Mouse (Mus musculus): ENCODE data around the gene Rabepk. TPM values are rescaled to one million over a fixed set of nuclear protein-coding genes. Genes with fewer than 3 reads are reported as not detected.
"Not testable (repeated sequence)": the region's sequence is repeated elsewhere in the genome, so short reads cannot be mapped to it uniquely, and the experiment has no call there.

Gene Rabepk
- polyA plus RNA-seq (2015; fragmentation: Nextera tagmentation; extraction: Ambion mirVana), result 33.4 and 40.6 TPM in 2 replicates

DNA sequence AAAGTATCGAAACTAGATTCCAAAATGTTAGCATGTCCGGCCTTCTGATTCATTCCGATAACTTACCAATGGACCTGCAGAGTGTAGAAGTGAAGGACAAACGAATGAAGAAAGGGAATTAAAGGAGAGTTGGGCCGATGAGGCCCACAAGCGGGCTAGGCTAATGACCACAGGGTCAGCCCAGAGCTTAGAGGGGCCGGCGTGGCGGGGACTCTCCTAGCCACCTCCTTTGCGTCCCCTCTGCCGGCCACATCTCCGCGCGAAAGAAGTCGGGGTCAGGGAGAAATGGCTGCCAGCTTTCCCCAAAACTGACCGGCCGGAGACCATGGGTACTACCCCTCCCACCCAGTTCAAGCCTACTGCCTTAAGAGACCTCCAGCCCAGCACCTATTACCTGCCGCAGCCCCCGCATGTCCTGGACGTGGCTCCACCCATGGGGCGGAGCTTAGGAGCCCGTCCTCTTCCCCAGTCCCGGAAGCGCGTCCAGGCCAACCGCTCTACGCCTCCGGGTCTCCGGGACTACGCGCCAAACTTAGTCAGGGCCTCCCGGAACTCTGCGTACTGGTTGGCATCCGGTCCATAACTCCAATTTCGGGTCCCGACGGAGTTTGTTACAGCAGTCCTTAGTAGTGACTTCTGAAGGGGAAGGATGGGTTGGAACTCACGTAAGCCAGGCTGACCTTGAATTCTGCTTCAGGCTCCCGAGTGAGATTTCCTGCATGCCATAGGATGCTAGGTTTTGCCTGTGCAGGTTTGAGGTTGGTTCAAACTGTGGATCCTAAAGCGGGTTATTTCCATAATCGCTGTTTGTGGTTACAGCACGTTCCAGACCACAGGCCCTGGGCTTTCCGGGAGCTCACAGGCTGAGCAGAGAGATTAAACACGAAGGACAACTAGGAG lies at the start of gene Rabepk:
Rabepk (minus strand) TSS at position 556 of the 900 bp plus-strand sequence.
- Histone ChIP-seq H3K27ac (ENCODE audit: low read length) (peak within 1 kb of the TSS; percentile 88), H3K4me1 (ENCODE audit: control insufficient read depth, insufficient read depth, low read length) (peaks cover 18% of the 10 kb centered on the region), H3K9ac (ENCODE audit: low read length) (peak within 1 kb of the TSS; percentile 87), H3K27me3 (ENCODE audit: control insufficient read depth, insufficient read depth, low read length) (no peaks in the 10 kb centered on the region), H3K4me2 (ENCODE audit: low read depth, low read length) (peak within 1 kb of the TSS; percentile 78), H3K36me3 (ENCODE audit: control insufficient read depth, insufficient read depth, low read length) (no peaks in the 10 kb centered on the region), H3K4me3 (replicated peaks; ENCODE audit: low read length) (peak within 1 kb of the TSS; percentile 82), H3K9me3 (replicated peaks; ENCODE audit: control insufficient read depth, low read length) (no peaks in the 10 kb centered on the region)
- ATAC-seq (ENCODE audit: insufficient read depth, low FRiP score), result peak; percentile 86
- WGBS, result 2% methylated on average over 44 of the region's 44 CpGs

- Histone ChIP-seq H3K27me3 (ENCODE audit: control insufficient read depth, insufficient read depth, low read length) (no peaks in the 10 kb centered on the region), H3K4me2 (ENCODE audit: low read depth, low read length) (no peak overlapping the region), H3K9me3 (replicated peaks; ENCODE audit: control insufficient read depth, low read length) (no peaks in the 10 kb centered on the region), H3K27ac (ENCODE audit: low read length) (no peak overlapping the region), H3K4me1 (ENCODE audit: control insufficient read depth, insufficient read depth, low read length) (no peaks in the 10 kb centered on the region), H3K4me3 (replicated peaks; ENCODE audit: low read length) (no peak overlapping the region), H3K36me3 (ENCODE audit: control insufficient read depth, insufficient read depth, low read length) (no peaks in the 10 kb centered on the region; the same call in 1 of the 2 replicates), H3K9ac (ENCODE audit: low read length) (no peak overlapping the region)
- 88% methylated on average over 1 of the region's 1 CpGs for WGBS
- no peak for ATAC-seq (ENCODE audit: insufficient read depth, low FRiP score)
Measured at GRCm38 (mm10) chr2:34847702-34848101, 48.0 kb upstream of the Rabepk start.

DNA sequence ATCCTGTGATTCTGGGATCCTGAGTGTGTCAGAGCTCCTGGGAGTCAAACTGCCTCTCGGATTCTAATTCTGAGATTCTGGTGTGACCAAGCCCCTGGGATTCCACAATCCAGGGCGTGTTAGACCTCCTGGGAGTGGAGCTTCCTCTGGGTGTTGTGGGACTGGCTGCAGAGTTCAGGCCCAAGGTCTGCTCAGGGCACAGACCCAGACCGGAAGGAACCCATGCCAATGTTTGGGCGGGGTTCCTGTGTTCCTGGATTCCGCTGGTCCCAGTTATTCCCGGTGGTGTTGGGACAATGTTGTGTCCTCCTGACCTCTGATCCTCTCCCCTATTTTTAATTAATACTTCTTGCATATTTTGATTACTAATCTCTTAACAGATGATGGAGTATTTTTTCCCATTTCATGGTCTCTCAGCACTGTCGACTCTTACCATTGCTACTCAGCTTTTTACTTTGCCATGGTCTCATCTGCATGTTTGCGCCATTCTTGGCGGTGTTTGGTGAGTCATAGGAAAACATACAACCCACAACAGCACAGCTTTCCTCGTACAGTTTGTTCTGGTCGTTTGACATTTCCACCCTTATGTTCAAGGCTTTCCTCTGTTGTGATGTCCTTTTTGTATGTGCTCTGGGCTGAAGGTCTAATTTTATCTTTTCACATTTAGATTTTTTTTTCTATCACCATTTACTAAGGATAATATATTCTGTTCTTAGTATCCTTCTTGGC lies 43.7 kb upstream of the Rabepk start:
- no peak for ATAC-seq (ENCODE audit: insufficient read depth, low FRiP score)
- Histone ChIP-seq H3K36me3 (ENCODE audit: control insufficient read depth, insufficient read depth, low read length) (no peaks in the 10 kb centered on the region), H3K9me3 (replicated peaks; ENCODE audit: control insufficient read depth, low read length) (no peaks in the 10 kb centered on the region), H3K4me2 (ENCODE audit: low read depth, low read length) (no peak overlapping the region), H3K4me1 (ENCODE audit: control insufficient read depth, insufficient read depth, low read length) (no peaks in the 10 kb centered on the region), H3K4me3 (replicated peaks; ENCODE audit: low read length) (no peak overlapping the region), H3K27ac (ENCODE audit: low read length) (no peak overlapping the region), H3K9ac (ENCODE audit: low read length) (no peak overlapping the region), H3K27me3 (ENCODE audit: control insufficient read depth, insufficient read depth, low read length) (no peaks in the 10 kb centered on the region)
- WGBS, result 78% methylated on average over 11 of the region's 11 CpGs

DNA sequence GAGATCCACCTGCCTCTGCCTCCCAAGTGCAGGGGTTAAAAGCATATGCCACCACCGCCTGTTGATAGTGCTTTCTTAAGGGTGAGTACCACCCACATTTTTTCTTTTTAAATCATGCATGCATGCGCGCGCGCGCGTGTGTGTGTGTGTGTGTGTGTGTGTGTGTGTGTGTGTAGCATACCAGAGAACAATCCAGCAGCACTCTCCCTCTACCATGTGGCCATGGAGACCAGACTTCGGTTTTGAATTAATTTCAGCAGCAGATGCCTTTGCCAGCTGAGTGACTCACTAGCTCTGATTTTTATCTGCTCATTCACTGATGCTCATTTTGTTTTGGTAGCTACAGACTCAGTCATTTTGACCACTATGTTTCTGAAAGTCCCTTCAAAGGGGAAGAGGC lies 42.0 kb upstream of the Rabepk start:
- ATAC-seq (ENCODE audit: insufficient read depth, low FRiP score), result no peak
- Histone ChIP-seq H3K36me3 (ENCODE audit: control insufficient read depth, insufficient read depth, low read length) (no peaks in the 10 kb centered on the region), H3K4me1 (ENCODE audit: control insufficient read depth, insufficient read depth, low read length) (no peaks in the 10 kb centered on the region), H3K27me3 (ENCODE audit: control insufficient read depth, insufficient read depth, low read length) (no peaks in the 10 kb centered on the region), H3K27ac (ENCODE audit: low read length) (no peak overlapping the region), H3K4me2 (ENCODE audit: low read depth, low read length) (no peak overlapping the region), H3K9ac (ENCODE audit: low read length) (no peak overlapping the region), H3K4me3 (replicated peaks; ENCODE audit: low read length) (no peak overlapping the region), H3K9me3 (replicated peaks; ENCODE audit: control insufficient read depth, low read length) (no peaks in the 10 kb centered on the region)
- WGBS, result 87% methylated on average over 8 of the region's 8 CpGs

- H3K27ac ChIP-seq (ENCODE audit: low read length); ATAC-seq (ENCODE audit: insufficient read depth, low FRiP score); H3K4me1 ChIP-seq (ENCODE audit: control insufficient read depth, insufficient read depth, low read length); H3K4me3 ChIP-seq (replicated peaks; ENCODE audit: low read length); H3K27me3 ChIP-seq (ENCODE audit: control insufficient read depth, insufficient read depth, low read length); H3K9ac ChIP-seq (ENCODE audit: low read length); H3K4me2 ChIP-seq (ENCODE audit: low read depth, low read length); H3K36me3 ChIP-seq (ENCODE audit: control insufficient read depth, insufficient read depth, low read length); H3K9me3 ChIP-seq (replicated peaks; ENCODE audit: control insufficient read depth, low read length): not testable (repeated sequence)
- WGBS, result 76% methylated on average over 5 of the region's 5 CpGs
Measured at GRCm38 (mm10) chr2:34840143-34840542, 40.4 kb upstream of the Rabepk start.

GRCm38 (mm10) chr2:34835669-34836068 lies 36.0 kb upstream of the Rabepk start:
- no peak overlapping the region for H3K4me2 ChIP-seq (ENCODE audit: low read depth, low read length)

DNA sequence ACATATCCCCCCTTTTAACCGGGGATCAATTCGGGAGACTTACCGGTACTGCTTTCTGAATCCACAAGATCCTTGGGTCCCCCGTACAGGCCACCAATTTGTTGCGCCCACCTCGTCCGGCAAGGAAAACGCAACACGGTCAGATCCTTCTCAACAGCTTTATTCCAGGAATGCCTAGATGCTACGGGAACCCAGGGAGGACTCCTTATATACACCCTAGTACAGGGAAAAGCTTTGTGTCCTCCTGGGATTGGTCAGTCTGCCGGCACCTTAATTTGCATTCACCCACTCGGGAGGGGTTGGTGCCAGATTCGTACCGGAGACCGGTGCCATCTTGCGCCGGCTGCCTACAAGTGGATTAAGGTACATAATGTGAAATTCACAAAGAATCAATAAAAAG lies 33.9 kb upstream of the Rabepk start:
- Histone ChIP-seq H3K27ac (ENCODE audit: low read length) (no peak overlapping the region), H3K4me1 (ENCODE audit: control insufficient read depth, insufficient read depth, low read length) (no peaks in the 10 kb centered on the region), H3K27me3 (ENCODE audit: control insufficient read depth, insufficient read depth, low read length) (no peaks in the 10 kb centered on the region), H3K4me2 (ENCODE audit: low read depth, low read length) (no peak overlapping the region), H3K36me3 (ENCODE audit: control insufficient read depth, insufficient read depth, low read length) (no peaks in the 10 kb centered on the region), H3K9ac (ENCODE audit: low read length) (no peak overlapping the region), H3K9me3 (replicated peaks; ENCODE audit: control insufficient read depth, low read length) (no peaks in the 10 kb centered on the region), H3K4me3 (replicated peaks; ENCODE audit: low read length) (no peak overlapping the region)
- no peak for ATAC-seq (ENCODE audit: insufficient read depth, low FRiP score)
- WGBS, result 83% methylated on average over 17 of the region's 17 CpGs

More at GRCm38 (mm10) chr2:34835669-34836068, 36.0 kb upstream of the Rabepk start:
- WGBS, result 73% methylated on average over 3 of the region's 3 CpGs
- H3K9me3 ChIP-seq (replicated peaks; ENCODE audit: control insufficient read depth, low read length), result no peaks in the 10 kb centered on the region
- H3K4me3 ChIP-seq (replicated peaks; ENCODE audit: low read length), result no peak overlapping the region
- H3K27me3 ChIP-seq (ENCODE audit: control insufficient read depth, insufficient read depth, low read length), result no peaks in the 10 kb centered on the region
- ATAC-seq (ENCODE audit: insufficient read depth, low FRiP score), result no peak
- no peaks in the 10 kb centered on the region for H3K36me3 ChIP-seq (ENCODE audit: control insufficient read depth, insufficient read depth, low read length)
- H3K27ac ChIP-seq (ENCODE audit: low read length), result no peak overlapping the region
- no peak overlapping the region for H3K9ac ChIP-seq (ENCODE audit: low read length)
- no peaks in the 10 kb centered on the region for H3K4me1 ChIP-seq (ENCODE audit: control insufficient read depth, insufficient read depth, low read length)

DNA sequence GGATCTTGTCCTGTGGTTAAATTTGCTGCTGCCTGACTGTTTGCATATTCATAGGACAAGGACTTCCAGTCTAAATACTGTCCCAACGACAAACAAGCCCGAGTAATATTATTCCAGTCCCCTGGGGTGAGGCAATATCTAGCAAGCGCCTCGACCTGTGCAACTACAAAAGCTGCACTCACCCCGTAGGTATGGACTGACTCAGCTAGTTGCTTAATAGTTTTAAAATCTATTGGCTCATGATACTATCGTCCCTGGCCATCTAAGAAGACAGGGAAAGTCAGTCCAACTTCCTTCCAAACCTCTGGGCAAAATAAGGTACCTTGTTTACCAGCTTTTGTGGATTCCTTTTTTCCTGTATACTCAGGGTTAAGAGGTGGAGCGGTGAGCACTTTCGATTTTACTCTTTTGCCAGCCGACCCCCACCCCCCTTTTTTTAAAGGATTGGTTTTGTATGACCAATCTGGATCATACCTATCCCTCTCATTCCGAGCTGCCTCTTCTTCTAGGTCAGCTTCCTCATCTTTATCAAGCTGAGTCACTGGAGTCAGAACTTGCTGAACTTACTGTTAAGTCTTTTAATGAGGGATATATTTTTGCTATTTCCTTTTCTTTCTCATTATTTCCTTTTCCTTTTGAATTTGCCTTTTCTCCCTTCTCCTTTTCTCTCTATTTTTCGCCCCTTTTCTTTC lies 33.2 kb upstream of the Rabepk start, which contains the start of gene Gm34653:
Gm34653 (plus strand) TSS at position 242 of the 692 bp plus-strand sequence.
- 70% methylated on average over 11 of the region's 11 CpGs for WGBS
- H3K9me3 ChIP-seq (replicated peaks; ENCODE audit: control insufficient read depth, low read length); H3K36me3 ChIP-seq (ENCODE audit: control insufficient read depth, insufficient read depth, low read length); H3K4me3 ChIP-seq (replicated peaks; ENCODE audit: low read length); H3K27ac ChIP-seq (ENCODE audit: low read length); H3K9ac ChIP-seq (ENCODE audit: low read length); H3K4me2 ChIP-seq (ENCODE audit: low read depth, low read length); H3K4me1 ChIP-seq (ENCODE audit: control insufficient read depth, insufficient read depth, low read length); H3K27me3 ChIP-seq (ENCODE audit: control insufficient read depth, insufficient read depth, low read length); ATAC-seq (ENCODE audit: insufficient read depth, low FRiP score): not testable (repeated sequence)

Measured in stomach, embryonic 16.5 days (tissue).